Mouse (Mus musculus) kidney, adult 8-10 months (tissue): ENCODE results near the gene Arxes2.
"Not testable (repeated sequence)": the region's sequence is repeated elsewhere in the genome, so short reads cannot be mapped to it uniquely, and the experiment has no call there.

ENCODE experiments used
- DNase-seq, 2 experiments: peaks; one replicate each; pipeline ENCODE4 v3.0.0; 2022

Gene Arxes2

GRCm38 (mm10) chrX:136032799-136033763, 39.5 kb downstream of the Arxes2 start, which contains the start of gene Arxes1:
Gene Arxes1, plus strand, starts transcription at chrX:136033367.
- DNase-seq, result not testable (repeated sequence)

DNA sequence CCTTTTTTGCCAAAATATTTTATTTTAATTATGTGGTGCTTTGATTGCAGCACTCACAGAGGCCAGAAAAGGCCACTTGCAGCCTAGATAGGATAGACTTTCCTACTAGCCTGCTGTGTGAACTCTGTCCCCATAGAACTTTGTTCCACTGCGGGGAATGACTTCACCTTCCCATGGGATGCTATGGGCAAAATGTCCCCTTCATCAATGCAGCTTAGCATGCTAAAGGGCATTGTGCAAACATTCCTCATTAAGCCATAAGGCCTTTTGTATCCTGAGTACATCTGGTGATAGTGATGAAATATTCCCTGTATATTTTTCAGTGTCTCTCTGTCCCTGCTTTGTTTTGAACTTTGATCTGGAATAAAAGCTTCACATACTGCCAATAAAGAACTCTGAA, 50.1 kb downstream of the Arxes2 start:
- no peak for DNase-seq
